Mouse (Mus musculus): ENCODE results near the gene 2900026A02Rik. TPM values are rescaled to one million over a fixed set of nuclear protein-coding genes. Genes with fewer than 3 reads are reported as not detected.

The 2900026A02Rik gene
- 2.1 and 2.2 TPM in 2 replicates for polyA plus RNA-seq (2012; rRNA removed)

GRCm38 (mm10) chr5:113221147-113221865, at the start of gene 2900026A02Rik:
TSS of gene 2900026A02Rik (minus strand) at chr5:113221236.
- Histone ChIP-seq H3K4me3 (ENCODE audit: control insufficient read depth, low read depth, low read length) (peak within 1 kb of the TSS; percentile 91), H3K4me1 (ENCODE audit: control insufficient read depth, insufficient read depth, low read length) (peaks cover 19% of the 10 kb centered on the region), H3K27me3 (ENCODE audit: control insufficient read depth, insufficient read depth, low read length) (no peaks in the 10 kb centered on the region), H3K36me3 (ENCODE audit: control insufficient read depth, insufficient read depth, low read length) (no peaks in the 10 kb centered on the region), H3K27ac (ENCODE audit: control insufficient read depth, insufficient read depth, low read depth, low read length) (peak within 1 kb of the TSS; percentile 60; the same call in 1 of the 2 replicates)
- TF ChIP-seq CTCF (IDR thresholded peaks at IDR 0.05; ENCODE audit: control insufficient read depth, insufficient read depth, insufficient replicate concordance, low read depth, low read length) (peak; percentile 98), POLR2A (IDR thresholded peaks at IDR 0.05; ENCODE audit: control insufficient read depth, low read depth, low read length) (no peak)

- Histone ChIP-seq H3K4me3 (ENCODE audit: control insufficient read depth, low read depth, low read length) (no peak overlapping the region), H3K36me3 (ENCODE audit: control insufficient read depth, insufficient read depth, low read length) (no peaks in the 10 kb centered on the region), H3K4me1 (ENCODE audit: control insufficient read depth, insufficient read depth, low read length) (no peaks in the 10 kb centered on the region; the same call in 1 of the 2 replicates), H3K27me3 (ENCODE audit: control insufficient read depth, insufficient read depth, low read length) (no peaks in the 10 kb centered on the region), H3K27ac (ENCODE audit: control insufficient read depth, insufficient read depth, low read depth, low read length) (no peak overlapping the region)
- peak; percentile 62; the same call in 1 of the 2 replicates for TF ChIP-seq CTCF (IDR thresholded peaks at IDR 0.05; ENCODE audit: control insufficient read depth, insufficient read depth, insufficient replicate concordance, low read depth, low read length)
- no peak for TF ChIP-seq POLR2A (IDR thresholded peaks at IDR 0.05; ENCODE audit: control insufficient read depth, low read depth, low read length)
Observed at GRCm38 (mm10) chr5:113270043-113270442, 49.0 kb upstream of the 2900026A02Rik start.

GRCm38 (mm10) chr5:113268246-113268645, 47.2 kb upstream of the 2900026A02Rik start:
- H3K36me3 ChIP-seq (ENCODE audit: control insufficient read depth, insufficient read depth, low read length) = no peaks in the 10 kb centered on the region
- TF ChIP-seq CTCF (IDR thresholded peaks at IDR 0.05; ENCODE audit: control insufficient read depth, insufficient read depth, insufficient replicate concordance, low read depth, low read length) (no peak), POLR2A (IDR thresholded peaks at IDR 0.05; ENCODE audit: control insufficient read depth, low read depth, low read length) (no peak)
- H3K27ac ChIP-seq (ENCODE audit: control insufficient read depth, insufficient read depth, low read depth, low read length) = no peak overlapping the region
- H3K27me3 ChIP-seq (ENCODE audit: control insufficient read depth, insufficient read depth, low read length) = no peaks in the 10 kb centered on the region
- no peak overlapping the region for H3K4me3 ChIP-seq (ENCODE audit: control insufficient read depth, low read depth, low read length)
- no peaks in the 10 kb centered on the region for H3K4me1 ChIP-seq (ENCODE audit: control insufficient read depth, insufficient read depth, low read length)

- no peak overlapping the region for H3K27ac ChIP-seq (ENCODE audit: control insufficient read depth, insufficient read depth, low read depth, low read length)
- TF ChIP-seq CTCF (IDR thresholded peaks at IDR 0.05; ENCODE audit: control insufficient read depth, insufficient read depth, insufficient replicate concordance, low read depth, low read length) (no peak), POLR2A (IDR thresholded peaks at IDR 0.05; ENCODE audit: control insufficient read depth, low read depth, low read length) (no peak)
- H3K4me1 ChIP-seq (ENCODE audit: control insufficient read depth, insufficient read depth, low read length) = no peaks in the 10 kb centered on the region
- no peak overlapping the region for H3K4me3 ChIP-seq (ENCODE audit: control insufficient read depth, low read depth, low read length)
- H3K36me3 ChIP-seq (ENCODE audit: control insufficient read depth, insufficient read depth, low read length) = no peaks in the 10 kb centered on the region
- no peaks in the 10 kb centered on the region for H3K27me3 ChIP-seq (ENCODE audit: control insufficient read depth, insufficient read depth, low read length)
Observed at GRCm38 (mm10) chr5:113265637-113266036, 44.6 kb upstream of the 2900026A02Rik start.

- no peak overlapping the region for H3K27ac ChIP-seq (ENCODE audit: control insufficient read depth, insufficient read depth, low read depth, low read length)
- no peaks in the 10 kb centered on the region for H3K36me3 ChIP-seq (ENCODE audit: control insufficient read depth, insufficient read depth, low read length)
- TF ChIP-seq POLR2A (IDR thresholded peaks at IDR 0.05; ENCODE audit: control insufficient read depth, low read depth, low read length) (no peak), CTCF (IDR thresholded peaks at IDR 0.05; ENCODE audit: control insufficient read depth, insufficient read depth, insufficient replicate concordance, low read depth, low read length) (no peak)
- H3K4me1 ChIP-seq (ENCODE audit: control insufficient read depth, insufficient read depth, low read length) = no peaks in the 10 kb centered on the region
- no peak overlapping the region for H3K4me3 ChIP-seq (ENCODE audit: control insufficient read depth, low read depth, low read length)
- H3K27me3 ChIP-seq (ENCODE audit: control insufficient read depth, insufficient read depth, low read length) = no peaks in the 10 kb centered on the region
Observed at GRCm38 (mm10) chr5:113250806-113251205, 29.8 kb upstream of the 2900026A02Rik start.

- peaks cover 4% of the 10 kb centered on the region for H3K4me1 ChIP-seq (ENCODE audit: control insufficient read depth, insufficient read depth, low read length)
- H3K27ac ChIP-seq (ENCODE audit: control insufficient read depth, insufficient read depth, low read depth, low read length) = no peak overlapping the region
- TF ChIP-seq POLR2A (IDR thresholded peaks at IDR 0.05; ENCODE audit: control insufficient read depth, low read depth, low read length) = no peak
- no peak for TF ChIP-seq CTCF (IDR thresholded peaks at IDR 0.05; ENCODE audit: control insufficient read depth, insufficient read depth, insufficient replicate concordance, low read depth, low read length)
- no peaks in the 10 kb centered on the region for H3K27me3 ChIP-seq (ENCODE audit: control insufficient read depth, insufficient read depth, low read length)
- H3K4me3 ChIP-seq (ENCODE audit: control insufficient read depth, low read depth, low read length) = no peak overlapping the region
- H3K36me3 ChIP-seq (ENCODE audit: control insufficient read depth, insufficient read depth, low read length) = no peaks in the 10 kb centered on the region
Observed at GRCm38 (mm10) chr5:113249263-113249930, 28.4 kb upstream of the 2900026A02Rik start.

- H3K36me3 ChIP-seq (ENCODE audit: control insufficient read depth, insufficient read depth, low read length) = no peaks in the 10 kb centered on the region
- no peaks in the 10 kb centered on the region for H3K27me3 ChIP-seq (ENCODE audit: control insufficient read depth, insufficient read depth, low read length)
- H3K4me1 ChIP-seq (ENCODE audit: control insufficient read depth, insufficient read depth, low read length) = peaks cover 4% of the 10 kb centered on the region
- no peak overlapping the region for H3K4me3 ChIP-seq (ENCODE audit: control insufficient read depth, low read depth, low read length)
- no peak overlapping the region for H3K27ac ChIP-seq (ENCODE audit: control insufficient read depth, insufficient read depth, low read depth, low read length)
- TF ChIP-seq POLR2A (IDR thresholded peaks at IDR 0.05; ENCODE audit: control insufficient read depth, low read depth, low read length) (no peak), CTCF (IDR thresholded peaks at IDR 0.05; ENCODE audit: control insufficient read depth, insufficient read depth, insufficient replicate concordance, low read depth, low read length) (no peak)
Observed at GRCm38 (mm10) chr5:113230196-113230595, 9.2 kb upstream of the 2900026A02Rik start.

Measured in testis, adult 2 months (tissue).